Mouse (Mus musculus): ENCODE data around the gene Gm11037. TPM values are rescaled to one million over a fixed set of nuclear protein-coding genes. Genes with fewer than 3 reads are reported as not detected.
"Not testable (repeated sequence)": the region's sequence is repeated elsewhere in the genome, so short reads cannot be mapped to it uniquely, and the experiment has no call there.

Gene Gm11037
- not detected for total RNA-seq (2022)

- no peak for DNase-seq (ENCODE audit: low spot score in 2 of 2)
These were observed at the start of gene Gm11037 for GRCm38 (mm10) chr2:131132930-131133547. Gm11037 (plus strand) TSS chr2:131133497.

DNA sequence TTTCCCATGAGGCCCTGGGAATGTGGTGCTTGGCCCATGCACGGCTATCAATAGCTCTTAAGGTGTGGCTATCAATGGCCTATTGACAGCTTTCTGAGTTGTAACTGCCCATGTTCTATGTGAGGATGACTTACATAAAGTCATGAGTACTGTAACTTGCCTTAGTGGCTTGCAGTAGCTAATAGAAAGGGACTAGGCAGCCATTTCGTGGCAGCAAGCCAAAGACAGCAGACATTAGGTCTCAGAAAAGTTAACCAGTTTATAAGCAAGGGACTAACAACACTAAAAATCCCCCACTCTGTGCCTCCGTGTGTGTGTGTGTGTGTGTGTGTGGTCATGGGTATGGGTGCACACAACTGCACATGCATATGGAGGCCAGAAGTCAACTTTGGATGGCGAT lies 49.1 kb upstream of the Gm11037 start:
- no peak for DNase-seq (ENCODE audit: low spot score in 2 of 2)

DNA sequence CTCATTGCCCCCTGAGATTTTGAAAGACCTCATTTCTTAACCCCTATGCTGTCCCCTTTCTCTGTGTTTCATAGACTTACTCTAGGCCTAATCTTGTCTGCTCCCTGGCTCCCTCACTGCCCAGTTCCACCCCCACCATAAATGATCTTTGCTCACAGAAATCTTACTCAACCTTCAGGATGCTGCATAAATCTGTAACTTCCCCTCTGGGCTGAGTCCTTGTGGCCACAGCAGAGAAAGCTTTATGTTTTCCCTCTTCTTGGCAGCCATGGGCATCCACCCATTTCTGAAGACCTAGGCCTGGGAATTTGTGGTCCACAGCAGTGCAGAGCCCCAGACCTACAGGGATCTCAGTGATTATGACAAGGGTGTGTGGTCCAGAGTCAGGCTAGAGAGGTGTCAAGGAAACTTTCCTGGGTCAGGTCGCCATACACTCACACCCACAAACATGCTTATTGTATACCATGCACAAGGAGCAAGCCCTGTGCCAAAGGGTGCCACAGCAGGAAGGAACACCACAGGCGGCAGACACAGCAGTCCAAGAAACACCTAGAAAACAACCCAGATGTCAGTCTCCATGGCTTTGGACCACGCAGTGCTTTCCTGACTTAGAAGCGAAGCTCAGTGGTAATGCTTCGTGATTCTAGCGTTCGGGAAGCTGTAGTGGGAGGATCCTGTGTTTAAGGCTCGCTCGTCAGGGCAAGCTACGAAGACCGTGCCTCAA lies 46.5 kb upstream of the Gm11037 start, which contains the start of gene Siglec1:
TSS of gene Siglec1 (minus strand) at position 99 of the 724 bp plus-strand sequence.
- no peak for DNase-seq (ENCODE audit: low spot score in 2 of 2)

DNA sequence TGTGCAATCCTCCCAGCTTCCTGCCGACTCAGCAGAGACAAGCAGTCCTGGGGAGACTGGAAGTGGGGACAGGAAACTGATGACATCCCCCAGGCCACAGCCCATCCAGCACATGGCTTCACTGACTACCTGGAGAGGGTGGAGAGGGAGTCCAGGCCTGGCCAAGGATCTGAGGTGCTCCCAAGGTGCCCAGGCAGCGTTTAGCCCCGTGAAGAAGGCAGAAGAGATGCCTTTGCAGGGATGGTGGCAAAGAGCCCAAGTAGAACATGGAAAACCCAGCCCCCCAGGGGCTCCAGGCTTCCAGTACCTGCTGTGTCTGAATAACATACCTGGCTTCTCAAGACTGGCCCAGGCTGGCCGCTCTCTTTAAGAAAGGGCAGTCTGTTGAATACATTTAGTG lies 44.7 kb upstream of the Gm11037 start:
- no peak for DNase-seq (ENCODE audit: low spot score in 2 of 2)

- DNase-seq (ENCODE audit: low spot score in 2 of 2), result no peak
These were observed 43.7 kb upstream of the Gm11037 start for GRCm38 (mm10) chr2:131089634-131090033.

- DNase-seq (ENCODE audit: low spot score in 2 of 2), result no peak
These were observed 42.4 kb upstream of the Gm11037 start for GRCm38 (mm10) chr2:131090852-131091251.

- DNase-seq (ENCODE audit: low spot score in 2 of 2), result no peak
These were observed 39.7 kb upstream of the Gm11037 start for GRCm38 (mm10) chr2:131093577-131093976.

DNA sequence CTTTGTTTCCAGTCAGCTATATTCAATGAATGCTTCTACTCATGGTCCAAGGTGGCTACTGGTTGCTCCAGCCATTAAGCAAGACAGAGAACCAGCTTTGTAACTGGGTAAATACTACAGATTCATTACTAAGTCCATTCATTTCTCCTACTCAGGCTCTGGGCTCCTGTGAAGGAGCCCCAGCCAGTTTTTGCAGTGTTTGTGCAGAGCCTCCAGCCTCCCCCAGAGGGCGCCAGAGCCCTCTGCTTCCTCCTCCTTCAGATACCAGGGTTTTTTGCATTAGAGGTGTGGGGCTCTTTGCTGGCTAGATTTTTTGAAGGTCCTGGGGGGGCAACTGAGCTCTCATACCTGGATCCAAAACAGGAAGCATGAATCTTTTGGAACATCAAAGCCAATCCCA lies 38.5 kb upstream of the Gm11037 start:
- DNase-seq (ENCODE audit: low spot score in 2 of 2), result peak; percentile 59 to 62

DNA sequence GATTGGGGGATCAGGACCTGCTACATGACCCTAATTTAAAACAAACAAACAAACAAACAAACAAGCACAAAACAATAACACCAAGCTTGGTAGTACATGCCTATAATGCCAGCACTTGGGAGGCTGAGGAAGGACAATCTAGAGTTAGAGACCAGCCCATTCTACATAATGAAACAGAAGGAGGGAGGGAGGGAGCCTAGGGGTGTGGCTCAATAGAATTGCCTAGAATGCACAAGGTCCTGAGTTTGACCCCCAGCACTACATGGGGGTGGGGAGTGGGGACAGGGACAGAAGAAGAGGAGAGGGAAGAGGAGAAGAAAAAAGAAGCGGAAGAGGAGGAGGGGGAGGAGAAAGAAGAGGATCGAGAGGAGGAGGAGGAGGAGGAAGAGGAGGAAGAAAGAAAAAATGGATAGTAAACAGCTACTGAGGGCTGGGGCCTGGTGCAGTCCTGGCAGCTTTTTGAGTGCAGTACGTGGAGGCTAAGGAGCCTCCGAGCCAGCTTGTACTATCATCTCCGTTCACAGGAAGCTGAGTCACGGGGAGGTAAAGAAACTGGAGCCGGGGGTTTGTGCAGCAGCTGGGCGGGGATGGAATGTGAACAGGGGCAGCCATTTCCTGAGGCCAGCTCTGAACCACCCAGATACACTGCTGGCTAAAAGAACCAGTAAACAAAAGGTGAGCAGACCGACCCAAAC lies 37.0 kb upstream of the Gm11037 start:
- DNase-seq (ENCODE audit: low spot score in 2 of 2), result peak; percentile 1 to 22

DNA sequence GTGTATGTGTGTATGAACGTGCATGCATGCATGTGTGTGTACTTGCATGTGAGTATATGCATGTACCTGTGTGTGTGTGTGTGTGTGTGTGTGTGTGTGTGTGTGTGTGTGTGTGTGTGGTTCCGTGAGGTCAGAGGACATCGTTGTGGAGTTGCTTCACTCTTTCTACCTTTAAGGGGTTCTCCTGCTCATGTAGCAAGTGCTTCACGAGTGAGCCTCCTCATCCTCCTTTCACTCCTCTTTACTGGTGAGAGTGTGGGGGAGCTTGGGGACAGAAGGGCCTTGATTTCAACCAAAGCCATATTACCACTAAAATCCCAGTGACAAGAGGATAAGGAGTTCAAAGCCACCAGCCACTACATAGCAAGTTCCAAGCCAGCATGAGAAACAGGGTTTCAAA lies 36.2 kb upstream of the Gm11037 start:
- no peak for DNase-seq (ENCODE audit: low spot score in 2 of 2)

DNA sequence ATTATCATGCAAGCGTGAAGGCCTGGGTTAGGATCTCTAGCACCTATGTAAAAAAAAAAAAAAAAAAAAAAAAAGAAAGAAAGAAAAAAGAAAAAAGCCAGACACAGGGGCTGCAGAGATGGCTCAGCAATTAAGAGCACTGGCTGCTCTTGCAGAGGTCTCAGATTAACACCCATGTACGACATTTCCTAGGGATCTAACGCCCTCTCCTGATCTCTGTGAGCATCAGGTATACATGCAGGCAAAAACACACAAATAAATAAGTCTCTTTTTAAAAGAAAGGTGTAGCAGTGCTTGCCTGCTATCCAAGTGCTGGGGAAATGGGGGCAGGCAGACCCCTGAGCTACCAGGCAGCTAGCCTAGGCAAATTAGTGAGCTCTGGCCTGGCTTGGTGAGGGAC lies 31.8 kb upstream of the Gm11037 start:
- no peak for DNase-seq (ENCODE audit: low spot score in 2 of 2)

GRCm38 (mm10) chr2:131104021-131104420 lies 29.3 kb upstream of the Gm11037 start:
- DNase-seq (ENCODE audit: low spot score in 2 of 2), result peak; percentile 28 to 47

DNA sequence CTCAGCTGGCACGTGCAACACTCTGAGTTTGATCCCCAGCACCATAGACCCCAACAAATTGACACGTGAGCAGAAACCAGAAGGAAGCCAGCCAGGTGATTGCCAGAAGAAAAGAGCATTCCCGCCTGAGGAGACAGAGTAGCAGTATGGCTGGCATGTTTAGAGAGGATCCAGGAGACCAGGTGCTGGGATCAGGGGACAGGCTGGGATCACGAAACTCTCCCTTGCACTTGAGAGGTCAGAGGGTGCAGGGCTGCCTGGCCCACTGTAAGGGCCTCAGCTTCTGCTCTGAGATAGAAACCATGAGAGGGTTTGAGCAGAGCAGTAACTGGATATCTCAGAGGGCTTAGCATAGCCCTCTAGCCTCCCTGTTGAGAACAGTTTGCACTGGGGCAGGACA lies 28.2 kb upstream of the Gm11037 start:
- not testable (repeated sequence) for DNase-seq (ENCODE audit: low spot score in 2 of 2)

- DNase-seq (ENCODE audit: low spot score in 2 of 2), result no peak
These were observed 27.3 kb upstream of the Gm11037 start for GRCm38 (mm10) chr2:131105989-131106388.

DNA sequence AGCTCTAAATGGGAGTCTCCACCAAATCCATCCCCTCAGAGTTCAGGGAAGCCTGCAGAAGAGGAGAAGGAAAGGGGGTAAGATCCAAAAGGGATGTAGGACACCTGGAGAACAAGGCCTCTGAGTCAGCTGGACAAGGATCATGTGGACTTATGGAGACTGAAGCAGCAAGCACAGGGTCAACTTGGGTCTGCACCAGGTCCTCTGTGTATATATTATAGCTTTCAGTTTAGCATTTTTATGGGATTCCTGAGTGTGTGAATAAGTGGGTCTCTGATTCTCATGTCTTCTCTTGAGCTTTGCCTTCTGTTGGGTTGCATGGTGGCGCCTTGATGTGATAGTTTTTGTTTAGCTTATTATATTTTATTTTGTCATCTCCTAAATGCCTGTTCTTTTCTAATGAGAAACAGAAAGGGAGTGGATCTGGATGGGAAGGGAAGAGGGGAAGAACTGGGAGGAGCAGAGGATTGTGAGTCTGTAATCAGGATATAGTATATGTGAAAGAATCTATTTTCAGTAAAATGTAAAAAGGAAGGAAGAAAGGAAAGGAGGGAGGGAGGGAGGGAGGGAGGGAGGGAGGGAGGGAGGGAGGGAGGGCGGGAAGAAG lies 14.2 kb upstream of the Gm11037 start:
- DNase-seq (ENCODE audit: low spot score in 2 of 2), result no peak

DNA sequence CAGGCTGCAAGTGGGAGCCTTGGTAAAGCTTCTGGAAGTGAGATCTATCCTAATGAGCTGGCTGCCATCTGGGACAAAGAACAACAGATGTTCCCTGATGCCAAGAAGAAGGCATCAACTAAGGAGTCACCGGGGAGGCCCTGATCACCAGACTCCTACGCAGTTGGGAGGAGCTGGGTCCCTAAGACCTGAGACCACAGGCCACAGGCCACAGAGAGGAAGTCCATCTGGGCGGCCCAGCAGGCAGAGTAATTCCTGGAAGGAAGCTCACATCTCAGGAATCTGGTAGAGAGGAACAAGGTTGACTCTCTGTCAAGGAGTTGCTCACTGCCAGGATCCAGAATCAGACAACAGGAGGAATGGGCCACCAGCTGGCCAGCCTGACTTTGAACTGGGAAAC lies 9.1 kb upstream of the Gm11037 start:
- no peak for DNase-seq (ENCODE audit: low spot score in 2 of 2)

DNA sequence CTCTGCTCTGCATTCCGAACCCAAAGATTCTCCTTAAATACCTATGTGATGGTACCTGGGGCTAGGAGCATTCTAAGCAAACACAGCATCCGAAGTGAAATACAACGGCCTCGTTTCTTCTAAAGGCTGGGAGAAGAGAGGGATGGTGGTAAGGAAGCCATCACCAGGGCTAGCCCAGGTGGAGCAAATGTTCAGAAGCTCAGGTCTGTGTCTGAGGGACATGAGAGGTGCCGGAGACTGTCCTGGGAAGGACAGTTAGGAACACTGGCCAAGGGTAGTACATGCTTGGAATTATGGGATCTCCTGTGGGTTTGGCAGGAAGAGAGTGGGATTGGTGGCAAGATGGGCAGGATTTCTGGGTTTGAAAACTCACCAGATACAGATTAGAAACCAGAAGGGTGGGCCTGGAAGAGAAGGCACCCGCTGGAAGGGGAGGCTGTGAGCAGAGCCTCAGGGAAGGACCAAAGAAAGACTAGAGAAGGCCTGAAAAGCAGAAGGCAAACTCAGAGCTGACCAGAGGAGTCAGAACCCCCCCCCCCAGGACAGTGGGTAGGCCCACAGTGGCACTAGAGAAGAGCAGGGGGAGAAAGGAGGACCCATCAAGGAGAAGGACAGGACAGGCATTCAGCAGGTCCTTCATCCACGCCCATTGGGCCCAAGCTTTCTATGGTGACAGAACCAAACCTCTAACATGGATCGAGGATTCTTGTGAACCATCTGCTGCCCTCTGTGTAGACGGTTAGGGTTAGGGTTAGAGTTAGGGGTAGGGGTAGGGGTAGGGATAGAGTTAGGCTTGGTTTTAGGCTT lies 7.9 kb upstream of the Gm11037 start:
- DNase-seq (ENCODE audit: low spot score in 2 of 2), result no peak

DNA sequence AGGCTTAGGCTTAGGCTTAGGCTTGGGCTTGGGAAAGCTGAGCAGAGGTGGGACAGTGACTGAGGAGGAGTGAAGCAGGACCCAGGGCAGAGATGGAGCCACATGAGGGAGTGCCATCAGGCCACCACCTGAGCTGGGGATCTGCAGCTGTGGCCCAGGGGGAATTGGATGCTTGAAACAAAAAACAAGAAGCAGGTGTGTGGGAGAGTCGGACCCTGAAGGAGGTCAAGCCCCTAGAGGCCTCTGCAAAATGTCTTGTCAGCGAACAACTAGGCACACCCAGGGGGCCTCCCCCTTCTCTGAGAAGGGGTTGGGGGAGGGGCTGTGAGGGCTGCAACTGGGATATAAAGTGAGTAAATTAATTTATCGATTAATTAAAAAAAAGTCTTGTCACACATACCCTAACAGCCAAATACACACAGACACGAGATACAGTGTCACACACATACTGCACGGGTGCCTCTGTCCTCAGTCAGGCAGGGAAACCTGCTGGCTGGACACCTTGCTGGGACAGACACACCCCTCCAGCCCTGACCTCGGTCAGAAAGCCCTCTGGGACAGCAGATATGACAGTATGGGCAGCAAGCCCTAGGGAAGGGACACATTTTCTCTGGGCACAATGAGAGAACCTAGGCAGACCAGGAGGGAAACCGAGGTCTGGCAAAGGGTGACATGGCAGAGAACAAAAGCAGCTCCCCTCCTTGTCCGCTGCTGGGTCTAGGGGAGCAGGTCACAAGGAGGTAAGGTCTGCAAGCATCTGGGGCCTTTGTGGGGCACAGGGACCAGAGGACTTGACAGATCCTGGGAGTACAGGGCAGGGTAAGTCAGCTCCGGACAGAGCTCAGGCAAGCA lies 7.1 kb upstream of the Gm11037 start:
- no peak for DNase-seq (ENCODE audit: low spot score in 2 of 2)

- DNase-seq (ENCODE audit: low spot score in 2 of 2), result peak; percentile 12 to 50
These were observed 6.1 kb upstream of the Gm11037 start, which contains the start of gene Hspa12b for GRCm38 (mm10) chr2:131127161-131127730. Hspa12b (plus strand) TSS chr2:131127280.

DNA sequence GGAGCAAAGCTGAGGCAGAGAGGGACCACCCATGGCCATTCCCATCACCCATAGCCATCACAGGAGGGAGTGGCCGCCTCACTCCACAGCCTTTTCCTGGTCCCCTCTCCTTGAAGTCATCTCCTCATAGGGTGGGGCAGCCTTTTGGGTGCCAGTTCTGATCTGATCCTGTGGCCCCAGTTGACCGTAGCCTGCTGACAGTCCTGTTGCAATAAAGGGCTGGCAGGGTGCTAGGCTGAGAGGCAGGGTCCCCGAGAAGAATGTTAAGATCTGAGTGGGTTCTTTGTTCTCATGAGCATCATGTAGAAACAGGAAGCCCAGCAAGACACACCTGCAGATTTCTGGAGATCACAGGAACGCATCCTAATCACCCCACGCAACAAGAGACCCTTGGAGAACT lies 5.1 kb upstream of the Gm11037 start:
- peak in 1 of 2 experiments; percentile 2 for DNase-seq (ENCODE audit: low spot score in 2 of 2)

Measured in gastrocnemius, adult 8-10 months (tissue).